Mouse (Mus musculus) liver, postnatal 0 days (tissue): ENCODE data around the gene Id3. TPM values are rescaled to one million over a fixed set of nuclear protein-coding genes. Genes with fewer than 3 reads are reported as not detected.

ENCODE experiments used
- ATAC-seq: fragments of 200-750 bp; cut with Nextera tagmentation; 2 replicates; pipeline ENCODE4 v1.8.0; 2017; ENCODE audit warnings: mild to moderate bottlenecking, moderate library complexity
- DNase-seq: peaks from one replicate; pipeline ENCODE4 v3.0.0-alpha.2; 2016
- H3K27ac ChIP-seq: fragments of 300-500 bp; sonication (generic); 2 replicates; pipeline ENCODE4 v1.5.1; 2014; ENCODE audit warnings: antibody characterized with exemption, moderate library complexity, mild to moderate bottlenecking, low read depth
- H3K27me3 ChIP-seq: fragments of 300-500 bp; sonication (generic); 2 replicates; pipeline ENCODE4 v1.6.1; 2014; ENCODE audit warnings: low read length, control low read depth, mixed read lengths; ENCODE audit not compliant: insufficient read depth
- H3K36me3 ChIP-seq: fragments of 300-500 bp; sonication (generic); replicated peaks from 2 replicates; pipeline ENCODE4 v1.6.1; 2014; ENCODE audit warnings: mild to moderate bottlenecking, control low read depth, low read length, moderate library complexity, mixed read lengths; ENCODE audit not compliant: insufficient read depth
- H3K4me1 ChIP-seq: fragments of 300-500 bp; sonication (generic); 2 replicates; pipeline ENCODE4 v1.6.1; 2014; ENCODE audit warnings: antibody characterized with exemption, mild to moderate bottlenecking, control low read depth; ENCODE audit not compliant: insufficient read depth
- H3K4me2 ChIP-seq: fragments of 300-500 bp; sonication (generic); 2 replicates; pipeline ENCODE4 v1.6.1; 2014; ENCODE audit warnings: low read depth, mild to moderate bottlenecking, low read length, moderate library complexity, mixed read lengths
- H3K4me3 ChIP-seq: fragments of 300-500 bp; sonication (generic); 2 replicates; pipeline ENCODE4 v1.5.1; 2014; ENCODE audit warnings: low read depth, low read length
- H3K9ac ChIP-seq: fragments of 300-500 bp; sonication (generic); replicated peaks from 2 replicates; pipeline ENCODE4 v1.6.1; 2014; ENCODE audit warnings: mild to moderate bottlenecking, moderate library complexity
- H3K9me3 ChIP-seq: fragments of 300-500 bp; sonication (generic); 2 replicates; pipeline ENCODE4 v1.6.1; 2016; ENCODE audit warnings: mild to moderate bottlenecking, control low read depth, low read length, mixed read lengths
- CTCF ChIP-seq: sonication (generic); IDR thresholded peaks from 2 replicates; pipeline ENCODE4 v1.5.1; 2016; ENCODE audit warnings: antibody characterized with exemption, low read depth
- EP300 ChIP-seq: IDR thresholded peaks from 2 replicates; pipeline ENCODE4 v1.6.1; 2016; ENCODE audit warnings: antibody characterized with exemption, low read depth, mild to moderate bottlenecking
- WGBS: fragments of 180-500 bp; shearing (Covaris S2); extraction: QIAGEN DNeasy Blood & Tissue Kit; methylation state at CpG from one replicate; pipeline ENCODE4 v1.1.7; 2014; ENCODE audit not compliant: insufficient replicate concordance; 5-methylcytosine and 5-hydroxymethylcytosine counted together
- polyA plus RNA-seq: library from polyadenylated mRNA; unstranded; fragments of >200 nt; fragmentation: Nextera tagmentation; extraction: Ambion mirVana; gene quantifications from 2 replicates; pipeline ENCODE4 v1.2.1, GENCODE M21; 2015

Id3 gene
- polyA plus RNA-seq, 1 experiment from 2014 or later, result 77.3 TPM

GRCm38 (mm10) chr4:136172542-136173209 lies 29.4 kb downstream of the Id3 start:
- Histone ChIP-seq H3K4me3 (peak overlapping the region; percentile 79), H3K27ac (peak overlapping the region; percentile 98), H3K36me3 (peaks cover 9% of the 10 kb centered on the region), H3K27me3 (no peaks in the 10 kb centered on the region), H3K9ac (peak overlapping the region; percentile 96), H3K9me3 (no peaks in the 10 kb centered on the region), H3K4me1 (peaks cover 48% of the 10 kb centered on the region), H3K4me2 (peak overlapping the region; percentile 90)
- WGBS, result under 1% methylated on average over 43 of the region's 67 CpGs
- TF ChIP-seq CTCF (no peak), EP300 (no peak)
- DNase-seq (peak; percentile 84), ATAC-seq (peak; percentile 12)

DNA sequence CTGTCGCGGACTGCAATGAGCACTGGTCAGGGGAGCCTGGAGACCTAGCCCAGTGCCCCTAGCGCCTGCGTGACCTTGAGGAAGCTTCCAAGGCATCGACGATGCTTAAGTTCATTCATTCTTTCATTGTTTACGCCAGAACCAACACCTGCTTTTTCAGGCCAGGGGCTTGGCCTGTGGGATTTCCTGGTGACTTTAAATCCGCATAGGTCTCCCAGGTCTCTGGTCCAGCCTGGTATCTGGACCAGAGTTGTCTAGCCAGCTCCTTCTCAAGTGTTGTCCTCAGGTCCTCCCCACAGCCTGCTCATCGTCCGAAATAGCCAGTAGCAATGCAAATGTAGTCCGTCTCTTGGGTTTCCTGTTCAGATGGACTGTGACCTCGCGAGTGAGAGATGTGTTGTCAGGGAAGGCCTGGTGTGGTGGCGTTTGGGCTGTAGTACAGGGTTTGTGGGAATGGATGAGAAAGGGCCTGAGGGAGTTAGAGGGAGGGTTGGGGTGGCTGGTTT lies 30.0 kb downstream of the Id3 start:
- Histone ChIP-seq H3K27me3 (no peaks in the 10 kb centered on the region), H3K4me2 (peak overlapping the region; percentile 90), H3K9me3 (no peaks in the 10 kb centered on the region), H3K4me1 (peaks cover 54% of the 10 kb centered on the region), H3K9ac (peak overlapping the region; percentile 96), H3K36me3 (peaks cover 9% of the 10 kb centered on the region), H3K27ac (peak overlapping the region; percentile 98), H3K4me3 (peak overlapping the region; percentile 79)
- under 1% methylated on average over 14 of the region's 14 CpGs for WGBS
- ATAC-seq, result no peak
- peak; percentile 60 for DNase-seq
- TF ChIP-seq EP300, result no peak
- TF ChIP-seq CTCF, result no peak

- Histone ChIP-seq H3K27ac (peak overlapping the region; percentile 98), H3K4me3 (peak overlapping the region; percentile 79), H3K27me3 (no peaks in the 10 kb centered on the region), H3K36me3 (peaks cover 12% of the 10 kb centered on the region), H3K9ac (peak overlapping the region; percentile 96), H3K4me2 (peak overlapping the region; percentile 90), H3K4me1 (peaks cover 65% of the 10 kb centered on the region), H3K9me3 (no peaks in the 10 kb centered on the region)
- WGBS, result 36% methylated on average over 13 of the region's 13 CpGs
- peak; percentile 72 for ATAC-seq
- DNase-seq, result peak; percentile 93
- peak; percentile 77 for TF ChIP-seq EP300
- peak; percentile 65 for TF ChIP-seq CTCF
Measured at GRCm38 (mm10) chr4:136174216-136175193, 31.2 kb downstream of the Id3 start.

- DNase-seq (no peak), ATAC-seq (no peak)
- peak overlapping the region; percentile 98 for H3K27ac ChIP-seq
- 68% methylated on average over 10 of the region's 10 CpGs for WGBS
- H3K36me3 ChIP-seq, result peaks cover 20% of the 10 kb centered on the region
- peak overlapping the region; percentile 90 for H3K4me2 ChIP-seq
- H3K9me3 ChIP-seq, result no peaks in the 10 kb centered on the region
- H3K4me3 ChIP-seq, result peak overlapping the region; percentile 33
- H3K27me3 ChIP-seq, result no peaks in the 10 kb centered on the region
- H3K9ac ChIP-seq, result peak overlapping the region; percentile 96
- TF ChIP-seq EP300 (no peak), CTCF (no peak)
- H3K4me1 ChIP-seq, result peaks cover 78% of the 10 kb centered on the region
Measured at GRCm38 (mm10) chr4:136176022-136176552, 32.8 kb downstream of the Id3 start.

DNA sequence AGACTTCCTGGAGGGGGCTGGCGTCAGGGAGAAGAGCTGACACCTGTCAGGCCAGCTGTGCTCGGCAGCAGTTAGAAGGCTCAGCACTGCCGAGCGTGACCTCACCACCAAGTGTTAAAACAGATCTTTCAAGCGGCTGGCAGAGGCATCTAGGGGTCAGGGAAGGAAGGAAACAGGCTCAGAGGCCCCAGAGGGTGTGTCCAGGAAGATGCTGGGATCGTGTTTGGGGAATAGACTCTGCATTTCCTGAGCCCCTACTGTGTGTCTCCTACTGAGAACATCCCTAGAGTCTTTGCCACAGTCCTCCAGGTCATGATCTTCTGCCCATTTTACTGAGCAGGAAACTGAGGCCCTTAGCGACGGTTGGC lies 33.9 kb downstream of the Id3 start:
- H3K4me1 ChIP-seq, result peaks cover 76% of the 10 kb centered on the region
- H3K27ac ChIP-seq, result peak overlapping the region; percentile 98
- WGBS, result 31% methylated on average over 8 of the region's 8 CpGs
- H3K9me3 ChIP-seq, result no peaks in the 10 kb centered on the region
- no peak for TF ChIP-seq EP300
- TF ChIP-seq CTCF, result no peak
- ATAC-seq (no peak), DNase-seq (peak; percentile 71)
- peak overlapping the region; percentile 96 for H3K9ac ChIP-seq
- peak overlapping the region; percentile 33; the same call in 1 of the 2 replicates for H3K4me3 ChIP-seq
- peaks cover 30% of the 10 kb centered on the region for H3K36me3 ChIP-seq
- peak overlapping the region; percentile 90 for H3K4me2 ChIP-seq
- no peaks in the 10 kb centered on the region for H3K27me3 ChIP-seq
